Mouse (Mus musculus): ENCODE data around the gene Mef2b.
A peak's percentile ranks its signal among the peaks of the same experiment; 100 is the strongest.

- TF ChIP-seq TCF3 (IDR thresholded peaks at IDR 0.05; ENCODE audit: insufficient read length, low read depth): no peak
- no peak for TF ChIP-seq TCF12 (IDR thresholded peaks at IDR 0.05; ENCODE audit: insufficient read depth, poor library complexity, severe bottlenecking)
- peak; percentile 1 for TF ChIP-seq USF1 (IDR thresholded peaks at IDR 0.05; ENCODE audit: low read depth)
- TF ChIP-seq E2F4 (IDR thresholded peaks at IDR 0.05; ENCODE audit: insufficient read depth): no peak
Observed at GRCm38 (mm10) chr8:70130066-70130465, 9.4 kb upstream of the Mef2b start.

Measured in myocyte (in vitro differentiated cells).